Mouse (Mus musculus) effector memory CD4-positive, alpha-beta T cell, adult 7 months (primary cell): ENCODE data around the gene Arfgap3. TPM values are rescaled to one million over a fixed set of nuclear protein-coding genes. Genes with fewer than 3 reads are reported as not detected.

ENCODE experiments used
- polyA plus RNA-seq: library from polyadenylated mRNA; unstranded; fragments of 100-300 nt; shearing (Covaris generic); gene quantifications from one replicate; pipeline ENCODE4 v1.2.1, GENCODE M21; 2017

The Arfgap3 gene
- polyA plus RNA-seq: 10.2 TPM

DNA sequence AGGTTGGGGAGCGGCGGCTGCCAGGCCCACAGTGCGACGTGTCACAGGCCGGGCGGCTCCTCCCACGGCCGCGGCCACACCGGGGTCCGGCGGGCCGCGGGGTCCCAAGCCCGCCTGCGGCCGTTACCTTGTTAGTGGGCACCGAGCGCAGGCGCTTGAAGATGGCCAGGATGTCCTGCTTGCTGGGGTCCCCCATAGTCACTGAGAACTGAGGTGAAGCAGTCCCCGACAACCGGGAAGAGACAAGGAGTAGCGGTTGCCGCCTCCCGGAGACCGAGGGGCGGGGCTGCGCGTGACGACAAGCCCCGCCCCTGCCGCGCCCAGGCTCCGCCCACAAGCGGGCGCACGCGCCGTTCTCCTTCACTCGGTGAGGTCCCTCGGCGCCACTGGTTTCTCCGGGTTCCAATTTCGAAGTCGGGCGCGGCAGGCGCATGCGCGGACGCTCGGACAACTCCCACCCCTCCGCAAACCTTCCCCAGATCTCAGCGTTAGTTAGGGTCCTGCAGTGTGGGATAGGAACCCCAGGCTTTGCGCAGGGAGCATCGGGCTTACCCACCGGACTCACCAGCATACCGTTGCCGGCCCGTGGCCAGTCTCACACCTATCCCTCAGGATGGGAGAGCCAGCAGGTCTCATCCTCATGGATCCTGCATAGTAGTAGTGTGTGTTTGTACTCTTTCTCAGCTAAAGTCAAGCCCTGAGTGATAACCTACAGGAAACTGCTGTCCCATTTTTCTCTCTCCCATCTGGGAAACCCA lies at the start of gene Arfgap3:
Gene Arfgap3 (minus strand): TSS at position 294 of the 758 bp plus-strand sequence.

GRCm38 (mm10) chr15:83251176-83252004 lies 98.7 kb downstream of the Arfgap3 start, which contains the start of gene A4galt:
Gene A4galt (minus strand): TSS chr15:83251774.

Other genes with a start within 250 kb of the Arfgap3 start
- 81.5 TPM for gene Rrp7a, start 227.4 kb downstream of the Arfgap3 start, polyA plus RNA-seq
- gene Poldip3, start 200.9 kb downstream of the Arfgap3 start, polyA plus RNA-seq: 156 TPM
- gene Cyb5r3, start 177.7 kb downstream of the Arfgap3 start, polyA plus RNA-seq: 94.6 TPM
- gene A4galt, start 98.5 kb downstream of the Arfgap3 start, polyA plus RNA-seq: not detected
- 41.4 TPM for gene Pacsin2, start 114.4 kb upstream of the Arfgap3 start, polyA plus RNA-seq
- gene Ttll1, start 160.6 kb upstream of the Arfgap3 start, polyA plus RNA-seq: 7.8 TPM
- gene Bik, start 176.6 kb upstream of the Arfgap3 start, polyA plus RNA-seq: 3.7 TPM
- 375 TPM for gene Tspo, start 213.3 kb upstream of the Arfgap3 start, polyA plus RNA-seq
- gene Mcat, start 213.5 kb upstream of the Arfgap3 start, polyA plus RNA-seq: 10.3 TPM
- gene Ttll12, start 244.9 kb upstream of the Arfgap3 start, polyA plus RNA-seq: 22.9 TPM